Mouse (Mus musculus) kidney, adult 2 months (tissue): Measurements from ENCODE around the gene Dhx40. TPM values are rescaled to one million over a fixed set of nuclear protein-coding genes. Genes with fewer than 3 reads are reported as not detected.

Source experiments
- DNase-seq: peaks from one replicate; pipeline ENCODE4 v3.0.0; 2021
- H3K27ac ChIP-seq: fragments of 200-500 bp; 2 replicates; pipeline ENCODE4 v1.5.1; 2012; ENCODE audit warnings: low read depth, low read length, control low read depth, inconsistent platforms; ENCODE audit not compliant: insufficient read depth
- H3K27me3 ChIP-seq: fragments of 200-500 bp; replicated peaks from 2 replicates; pipeline ENCODE4 v1.6.1; 2012; ENCODE audit warnings: mild to moderate bottlenecking, moderate library complexity, low read length, inconsistent platforms; ENCODE audit not compliant: control insufficient read depth, insufficient read depth
- H3K36me3 ChIP-seq: fragments of 200-500 bp; 2 replicates; pipeline ENCODE4 v1.6.1; 2012; ENCODE audit warnings: mild to moderate bottlenecking, moderate library complexity, low read length, inconsistent platforms; ENCODE audit not compliant: control insufficient read depth, insufficient read depth
- H3K4me1 ChIP-seq: fragments of 200-500 bp; 2 replicates; pipeline ENCODE4 v1.6.1; 2011; ENCODE audit warnings: low read length; ENCODE audit not compliant: control insufficient read depth, insufficient read depth
- H3K4me3 ChIP-seq: fragments of 200-500 bp; 2 replicates; pipeline ENCODE4 v1.5.1; 2011; ENCODE audit warnings: mild to moderate bottlenecking, low read depth, low read length, control low read depth; ENCODE audit not compliant: insufficient read depth
- CTCF ChIP-seq: fragments of 200-500 bp; conservative IDR thresholded peaks from 2 replicates; pipeline ENCODE4 v1.5.1; 2011; ENCODE audit warnings: low read depth, mild to moderate bottlenecking, control low read depth, low read length, moderate library complexity, mixed read lengths; ENCODE audit not compliant: insufficient read depth, insufficient read length
- POLR2A ChIP-seq: fragments of 200-500 bp; IDR thresholded peaks from one replicate; pipeline ENCODE4 v1.6.1; 2011; ENCODE audit warnings: low read depth, low read length, control low read depth
- WGBS: fragments of 180-500 bp; shearing (Covaris S2); methylation state at CpG from one replicate; pipeline ENCODE4 v1.1.7; 2018; 5-methylcytosine and 5-hydroxymethylcytosine counted together
- polyA plus RNA-seq: library from polyadenylated mRNA; depleted of rRNA; stranded (reverse); fragments of >200 nt; gene quantifications from 2 replicates; pipeline ENCODE4 v1.2.3, GENCODE M21; 2012

Gene Dhx40
- polyA plus RNA-seq, 1 experiment = 10.0 TPM

DNA sequence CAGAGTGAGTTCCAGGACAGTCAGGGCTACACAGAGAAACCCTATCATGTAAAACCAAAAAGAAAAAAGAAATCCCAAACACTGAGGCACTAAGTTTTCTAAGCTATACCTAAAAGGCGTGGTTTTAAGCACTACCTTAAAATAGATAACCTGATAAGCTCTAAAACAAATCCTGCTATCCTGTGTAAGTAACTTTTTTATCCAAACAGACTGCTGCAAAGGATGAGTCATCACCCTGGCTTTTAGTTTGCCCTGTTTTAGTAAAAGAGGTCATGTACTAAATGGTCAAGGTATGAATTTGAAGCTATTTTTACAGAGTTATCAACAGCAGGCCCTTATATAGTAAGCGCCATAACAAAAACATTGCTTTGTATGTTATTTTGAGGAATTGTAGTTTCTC lies 47.7 kb downstream of the Dhx40 start:
- no peak for DNase-seq
- WGBS = 96% methylated on average over 2 of the region's 2 CpGs
- no peaks in the 10 kb centered on the region; the same call in 1 of the 2 replicates for H3K4me1 ChIP-seq
- H3K27me3 ChIP-seq = no peaks in the 10 kb centered on the region
- H3K4me3 ChIP-seq = no peak overlapping the region
- no peaks in the 10 kb centered on the region for H3K36me3 ChIP-seq
- no peak overlapping the region for H3K27ac ChIP-seq
- TF ChIP-seq CTCF (no peak), POLR2A (no peak)

DNA sequence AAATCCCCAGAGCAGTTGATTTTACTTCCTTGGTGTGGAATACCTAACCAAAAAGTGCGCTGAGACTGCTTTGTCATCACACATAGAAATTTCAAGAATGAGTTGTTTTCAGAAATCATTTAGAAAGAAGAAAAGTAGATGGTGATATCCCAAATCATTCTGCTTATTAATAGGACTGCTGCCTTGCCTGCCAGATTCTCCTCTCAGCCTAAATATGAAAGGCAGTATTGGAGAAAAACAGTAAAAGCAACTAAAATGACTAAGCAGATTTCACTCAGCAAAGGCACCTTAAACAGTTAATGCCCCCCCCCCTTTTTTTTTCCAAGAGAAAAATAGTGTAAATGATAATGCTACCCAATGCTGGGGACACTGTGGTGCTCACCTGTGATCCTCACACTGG lies 48.3 kb downstream of the Dhx40 start:
- Histone ChIP-seq H3K36me3 (no peaks in the 10 kb centered on the region), H3K27me3 (no peaks in the 10 kb centered on the region), H3K4me1 (no peaks in the 10 kb centered on the region; the same call in 1 of the 2 replicates), H3K4me3 (no peak overlapping the region), H3K27ac (no peak overlapping the region)
- TF ChIP-seq CTCF (no peak), POLR2A (no peak)
- WGBS = 92% methylated on average over 1 of the region's 1 CpGs
- DNase-seq = no peak

DNA sequence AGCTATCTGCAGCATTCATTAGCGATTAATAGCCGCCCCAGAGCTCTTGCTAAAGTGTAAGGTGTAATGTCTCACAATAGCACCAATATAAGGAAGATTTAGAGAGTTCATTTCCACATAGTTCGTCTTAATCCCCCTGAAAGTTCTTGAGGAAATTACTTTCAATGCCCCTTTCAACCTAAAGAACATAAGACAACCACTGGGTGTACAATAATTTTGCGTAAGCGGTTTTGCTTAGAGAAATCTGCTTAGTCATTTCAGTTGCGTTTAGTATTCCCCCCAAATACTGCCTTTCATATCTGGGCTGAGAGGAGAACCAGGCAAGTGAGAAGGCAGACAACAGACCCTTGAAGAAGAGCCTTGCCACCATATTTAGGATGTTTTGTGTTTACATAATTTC lies 49.0 kb downstream of the Dhx40 start:
- WGBS = 21% methylated on average over 6 of the region's 6 CpGs
- TF ChIP-seq POLR2A (no peak), CTCF (no peak)
- H3K4me3 ChIP-seq = peak overlapping the region; percentile 73
- no peak for DNase-seq
- peaks cover 4% of the 10 kb centered on the region; the same call in 1 of the 2 replicates for H3K4me1 ChIP-seq
- H3K27ac ChIP-seq = peak overlapping the region; percentile 84
- H3K27me3 ChIP-seq = no peaks in the 10 kb centered on the region
- H3K36me3 ChIP-seq = no peaks in the 10 kb centered on the region

DNA sequence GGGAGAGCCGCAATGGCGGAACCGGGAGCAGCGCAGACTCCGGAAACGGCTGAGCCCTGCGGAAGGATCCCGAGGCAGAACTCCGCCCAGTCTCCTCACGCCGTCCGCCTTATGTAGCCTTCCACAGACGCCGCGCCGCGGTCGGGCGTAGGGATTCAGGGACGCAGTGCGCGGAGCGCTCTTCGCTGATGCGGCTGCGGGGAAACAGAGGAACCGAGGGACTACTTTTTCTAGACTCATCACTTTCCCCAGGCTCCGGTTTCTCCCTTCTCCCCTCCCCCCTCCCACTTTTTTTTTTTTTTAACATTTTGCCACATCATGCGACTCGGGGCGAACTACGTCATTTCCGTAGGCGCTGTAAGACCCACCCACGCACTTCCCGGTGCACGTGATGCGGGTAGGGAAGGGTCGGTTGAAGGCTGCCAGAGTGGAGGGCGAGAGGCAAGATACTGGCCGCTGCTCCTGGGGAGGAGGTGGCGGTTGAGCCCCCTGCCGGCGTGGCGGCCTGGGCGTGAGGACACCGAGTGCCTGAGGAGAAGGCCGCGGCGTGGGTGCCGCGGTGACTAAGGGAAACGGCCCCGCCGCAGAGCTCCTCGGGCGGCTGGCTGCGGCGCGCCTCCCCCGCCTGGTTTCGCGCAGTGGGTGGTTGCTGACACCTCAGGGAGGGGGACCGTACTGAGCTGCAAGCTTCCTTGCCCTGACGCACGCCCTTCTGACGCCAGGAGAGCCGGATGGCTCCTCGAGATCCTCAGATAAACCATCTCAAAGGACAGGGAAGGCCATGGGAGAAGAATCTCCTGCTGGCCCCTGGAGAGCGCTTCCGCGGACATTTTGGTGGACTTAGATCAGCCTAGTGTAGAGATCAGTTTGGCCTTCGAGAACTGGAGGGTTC lies 49.8 kb downstream of the Dhx40 start, which contains the start of gene Cltc:
TSS of gene Cltc (minus strand) at position 86 of the 892 bp plus-strand sequence.
- peak within 1 kb of the TSS; percentile 98 for H3K4me3 ChIP-seq
- H3K36me3 ChIP-seq = no peaks in the 10 kb centered on the region
- under 1% methylated on average over 67 of the region's 73 CpGs for WGBS
- TF ChIP-seq CTCF (peak; percentile 37; the same call in 1 of the 2 replicates), POLR2A (peak; percentile 79)
- peak; percentile 98 for DNase-seq
- H3K4me1 ChIP-seq = peaks cover 8% of the 10 kb centered on the region; the same call in 1 of the 2 replicates
- H3K27ac ChIP-seq = peak within 1 kb of the TSS; percentile 93
- H3K27me3 ChIP-seq = no peaks in the 10 kb centered on the region

DNA sequence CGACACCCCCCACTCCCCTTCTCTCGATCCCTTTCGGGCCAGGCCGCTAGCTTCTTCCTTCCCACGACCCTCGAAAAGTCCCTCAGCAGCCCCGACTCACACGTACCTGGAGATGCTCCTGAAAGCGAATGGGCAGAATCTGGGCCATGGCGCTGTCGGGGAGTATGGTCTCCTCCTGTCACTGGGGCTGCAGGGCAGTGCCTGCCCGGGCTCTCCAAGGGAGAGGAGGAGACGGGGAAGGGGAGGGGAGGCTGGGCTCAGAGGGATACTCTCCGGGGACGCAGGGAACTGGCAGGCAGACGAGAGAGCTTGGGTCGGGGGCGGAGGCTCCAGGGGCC lies 50.4 kb downstream of the Dhx40 start:
- TF ChIP-seq CTCF = no peak
- Histone ChIP-seq H3K27ac (peak overlapping the region; percentile 93), H3K4me3 (peak overlapping the region; percentile 98), H3K4me1 (peaks cover 10% of the 10 kb centered on the region; the same call in 1 of the 2 replicates), H3K27me3 (no peaks in the 10 kb centered on the region), H3K36me3 (no peaks in the 10 kb centered on the region)
- DNase-seq = no peak
- under 1% methylated on average over 18 of the region's 18 CpGs for WGBS

DNA sequence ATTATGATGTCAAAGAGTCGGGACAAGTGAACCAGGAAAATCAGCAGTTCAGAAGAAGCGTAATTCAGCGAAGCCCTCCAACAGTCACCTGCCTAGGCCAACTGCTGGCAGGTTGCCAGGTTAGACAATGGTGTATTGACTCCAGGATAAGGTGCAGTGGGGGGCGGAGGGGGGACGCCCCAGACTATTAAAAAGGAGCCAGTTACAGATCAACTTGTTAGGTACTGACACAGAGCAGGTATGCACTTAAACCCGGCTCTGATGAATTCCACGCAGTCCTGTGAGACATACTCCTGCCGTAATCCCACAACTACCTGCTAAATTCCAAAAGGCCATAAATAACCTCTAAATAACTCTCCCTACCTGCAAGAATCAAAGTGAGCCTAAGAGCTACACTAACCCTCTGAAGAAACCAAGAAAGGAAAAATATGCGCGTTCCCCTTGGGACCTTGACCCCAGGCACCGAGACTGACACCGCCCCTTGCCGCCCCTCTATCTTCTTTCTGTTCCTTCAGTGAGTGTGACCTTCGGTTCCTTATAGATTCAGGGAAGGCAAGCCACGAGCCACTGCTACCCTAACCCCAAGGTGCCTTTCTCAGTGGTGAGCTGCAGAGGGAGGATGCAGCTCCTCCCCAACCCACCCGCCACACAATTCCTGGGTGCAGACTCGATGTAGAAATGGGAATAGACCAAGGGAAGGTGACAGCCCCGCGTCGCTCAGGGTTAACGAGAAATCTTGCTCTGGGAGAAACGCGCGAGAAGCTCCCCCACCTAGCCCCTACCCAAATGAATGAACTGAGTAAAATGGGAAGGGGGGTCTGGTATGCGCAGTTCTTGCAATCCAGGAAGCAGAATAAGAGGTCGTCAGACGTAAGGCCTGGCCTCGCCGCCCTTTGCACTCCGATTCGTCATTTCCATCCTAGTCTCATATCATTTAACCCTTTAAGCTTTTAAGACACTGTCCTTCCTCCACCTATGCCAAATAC lies 51.1 kb downstream of the Dhx40 start:
- 1% methylated on average over 31 of the region's 31 CpGs for WGBS
- peak; percentile 71 for DNase-seq
- TF ChIP-seq CTCF (no peak), POLR2A (no peak)
- Histone ChIP-seq H3K36me3 (no peaks in the 10 kb centered on the region), H3K27me3 (no peaks in the 10 kb centered on the region), H3K4me3 (peak overlapping the region; percentile 98), H3K4me1 (peaks cover 11% of the 10 kb centered on the region; the same call in 1 of the 2 replicates), H3K27ac (peak overlapping the region; percentile 93)

DNA sequence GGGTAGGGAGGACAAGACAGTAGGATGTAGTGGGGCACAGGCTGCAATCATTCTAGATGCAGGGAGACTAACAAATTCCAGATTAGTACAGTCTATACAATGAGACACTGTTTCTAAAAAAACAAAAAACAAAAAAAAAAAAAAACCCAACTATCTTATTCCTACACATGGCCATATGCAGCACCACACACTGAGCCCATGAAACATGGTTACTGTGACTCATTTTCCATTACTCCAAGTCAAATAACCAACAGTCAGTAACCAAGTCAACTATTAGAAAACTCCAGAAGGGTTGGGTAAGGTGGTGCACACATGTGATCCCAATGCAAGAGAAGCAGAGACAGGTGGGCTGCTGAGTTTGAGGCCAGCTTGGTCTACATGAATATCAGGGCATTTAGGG lies 55.1 kb downstream of the Dhx40 start:
- Histone ChIP-seq H3K27ac (no peak overlapping the region), H3K27me3 (no peaks in the 10 kb centered on the region), H3K36me3 (no peaks in the 10 kb centered on the region), H3K4me3 (no peak overlapping the region), H3K4me1 (peaks cover 17% of the 10 kb centered on the region; the same call in 1 of the 2 replicates)
- TF ChIP-seq POLR2A (no peak), CTCF (no peak)
- DNase-seq = no peak
